Mouse (Mus musculus) layer of hippocampus, adult 18-20 months (tissue): ENCODE data around the gene Gnb5. TPM values are rescaled to one million over a fixed set of nuclear protein-coding genes. Genes with fewer than 3 reads are reported as not detected.
"Not testable (repeated sequence)": the region's sequence is repeated elsewhere in the genome, so short reads cannot be mapped to it uniquely, and the experiment has no call there.

Source experiments
- DNase-seq, 2 experiments: peaks; one replicate each; pipeline ENCODE4 v3.0.0; 2022; ENCODE audit warnings: low spot score in 2 of 2
- total RNA-seq, 2 experiments: library from RNA; stranded (reverse); gene quantifications; 2 replicates each; pipeline ENCODE4 v1.2.3; 2021

The Gnb5 gene
- total RNA-seq, 2 experiments from 2014 or later, result 130 to 135 TPM

DNA sequence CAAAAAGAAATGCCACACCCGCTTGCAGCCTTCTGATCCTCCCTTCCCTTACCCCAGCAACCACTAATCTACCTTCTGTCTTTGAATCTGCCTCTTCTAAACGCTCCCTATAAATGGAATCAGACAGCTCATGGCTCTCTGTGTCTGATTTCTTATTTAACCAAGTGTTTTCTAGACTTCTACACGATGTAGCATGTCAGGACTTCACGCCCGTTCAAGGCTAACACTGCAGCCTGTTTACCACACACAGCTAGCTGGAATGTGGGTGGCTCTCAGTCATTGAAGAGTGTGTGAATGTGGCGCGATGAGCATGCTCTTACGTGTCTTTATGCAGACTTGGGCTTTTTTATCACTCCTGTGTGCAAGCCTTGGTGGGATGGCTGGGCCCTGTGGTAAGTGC is 47.0 kb downstream of the Gnb5 start:
- DNase-seq, result no peak

DNA sequence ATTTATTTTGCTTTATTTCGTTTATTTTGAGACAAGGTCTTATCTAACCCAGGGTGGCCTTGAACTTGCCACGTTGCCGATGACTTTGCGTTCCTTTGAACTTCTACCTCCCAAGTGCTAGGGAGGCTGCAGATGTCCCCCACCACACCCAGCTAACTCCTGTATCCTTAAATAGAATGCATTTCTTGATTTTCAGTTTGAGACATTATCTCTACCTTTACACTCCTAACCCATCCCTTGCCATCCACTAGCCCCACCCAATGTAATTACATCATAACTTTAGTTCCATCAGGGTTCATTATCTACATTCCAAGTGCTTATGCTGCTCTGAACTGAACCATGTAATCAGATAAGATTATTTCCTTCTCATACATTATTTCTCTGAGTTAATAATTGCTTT is 49.7 kb downstream of the Gnb5 start:
- no peak for DNase-seq

GRCm38 (mm10) chr9:75357087-75357654 is 51.1 kb downstream of the Gnb5 start:
- peak; percentile 50 to 75 for DNase-seq

DNA sequence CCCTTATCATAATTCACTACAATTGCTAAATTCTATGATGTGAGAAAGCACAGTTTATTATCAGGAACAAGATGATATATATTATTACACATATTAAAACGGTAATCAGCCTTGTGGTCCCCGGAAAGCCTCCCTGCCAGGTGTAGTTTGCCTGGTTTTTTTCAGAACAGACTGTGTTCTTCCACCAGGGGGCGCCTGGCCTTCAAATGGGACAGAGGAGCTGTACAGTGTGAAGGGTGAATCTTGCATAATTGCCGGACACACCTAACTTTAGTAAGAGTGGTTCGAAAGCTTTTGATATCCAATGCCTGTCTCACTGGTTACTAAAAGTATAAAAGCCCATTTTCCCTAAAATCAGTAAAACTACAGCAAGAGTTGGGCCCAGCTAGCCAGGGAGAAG is 55.6 kb downstream of the Gnb5 start:
- peak in 1 of 2 experiments; percentile 44 for DNase-seq

- DNase-seq, result no peak
These were observed 56.1 kb downstream of the Gnb5 start for GRCm38 (mm10) chr9:75362201-75362600.

- no peak for DNase-seq
These were observed 56.9 kb downstream of the Gnb5 start for GRCm38 (mm10) chr9:75363001-75363400.

- not testable (repeated sequence) for DNase-seq
These were observed 57.6 kb downstream of the Gnb5 start for GRCm38 (mm10) chr9:75363702-75364101.

- no peak for DNase-seq
These were observed 59.1 kb downstream of the Gnb5 start for GRCm38 (mm10) chr9:75365195-75365594.

DNA sequence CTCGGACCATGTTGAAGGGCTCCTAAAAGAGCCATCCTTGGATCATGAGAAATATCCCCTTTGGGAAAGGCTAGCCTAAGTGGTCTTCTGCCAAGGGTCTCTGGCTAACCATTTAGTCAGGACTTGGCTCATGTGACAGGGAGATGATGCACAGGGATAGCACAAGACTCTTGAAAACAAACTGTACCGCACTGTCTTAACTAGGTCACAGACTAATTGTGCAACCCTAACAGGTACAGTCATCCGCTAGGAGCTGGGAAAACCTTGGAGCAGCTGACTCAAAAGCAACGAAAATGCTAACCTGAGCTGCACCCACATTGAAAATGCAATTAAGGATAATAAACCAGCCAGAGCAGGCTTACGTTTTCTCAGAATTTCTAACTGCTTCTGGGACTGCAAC is 60.1 kb downstream of the Gnb5 start:
- DNase-seq, result no peak

- DNase-seq, result no peak
These were observed 62.7 kb downstream of the Gnb5 start for GRCm38 (mm10) chr9:75368779-75369178.

- no peak for DNase-seq
These were observed 69.5 kb downstream of the Gnb5 start for GRCm38 (mm10) chr9:75375606-75376005.

DNA sequence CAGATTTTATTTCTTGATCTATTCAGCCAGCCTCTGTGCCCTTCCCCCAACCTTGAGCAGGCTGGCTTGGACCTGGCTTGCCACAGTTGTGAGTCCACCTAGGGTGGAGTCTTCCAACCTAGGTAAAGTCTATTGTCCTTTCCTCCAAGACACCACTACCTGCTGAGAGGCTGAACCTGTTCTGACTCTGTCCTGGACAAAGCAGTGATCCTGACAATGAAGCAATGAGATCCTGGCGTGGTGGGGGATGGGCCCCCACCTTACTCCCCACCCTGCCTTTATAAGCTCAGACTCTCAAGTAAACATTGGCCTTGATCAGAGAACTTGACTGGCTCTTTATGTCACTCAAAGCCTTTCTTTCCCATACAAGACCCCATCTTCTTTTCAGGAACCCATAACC is 70.3 kb downstream of the Gnb5 start:
- DNase-seq, result no peak

DNA sequence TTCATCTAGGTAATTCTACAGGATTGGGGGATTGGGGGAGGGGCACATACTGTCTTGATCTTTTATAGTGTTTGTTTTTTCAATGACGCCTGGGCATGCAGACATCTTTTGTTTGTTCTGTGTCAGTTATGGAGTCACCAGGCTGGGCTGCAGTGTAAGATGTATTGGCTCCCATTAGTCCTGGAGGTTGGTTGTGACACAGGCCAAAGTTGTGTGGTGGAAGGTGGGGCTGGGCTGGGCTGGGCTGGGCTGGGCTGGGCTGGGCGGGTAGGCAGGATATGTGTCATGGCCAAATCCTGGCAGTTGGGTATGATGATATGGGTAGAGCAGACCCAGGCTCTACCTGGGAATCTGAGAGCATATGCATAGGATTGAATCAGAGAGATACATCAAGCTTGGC is 72.7 kb downstream of the Gnb5 start:
- no peak for DNase-seq

DNA sequence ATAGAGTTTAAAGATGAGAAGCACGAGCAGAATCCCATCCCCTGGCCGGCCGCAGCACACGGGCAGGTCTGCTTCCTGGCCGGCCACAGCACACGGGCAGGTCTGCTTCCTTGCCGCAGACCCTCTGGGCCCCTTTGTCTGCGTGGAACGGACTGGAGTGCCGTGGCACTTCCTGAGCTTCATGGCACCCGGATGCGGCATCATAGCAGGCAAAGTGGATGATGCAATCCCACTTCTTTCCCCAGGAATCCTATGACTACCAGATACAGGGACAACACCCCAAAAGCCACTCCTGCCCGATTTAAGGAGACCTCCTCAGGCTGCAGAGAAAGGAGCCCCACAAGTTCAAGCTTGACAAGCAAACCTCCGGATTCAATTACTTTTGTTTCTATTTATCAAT is 76.7 kb downstream of the Gnb5 start:
- DNase-seq, result no peak

DNA sequence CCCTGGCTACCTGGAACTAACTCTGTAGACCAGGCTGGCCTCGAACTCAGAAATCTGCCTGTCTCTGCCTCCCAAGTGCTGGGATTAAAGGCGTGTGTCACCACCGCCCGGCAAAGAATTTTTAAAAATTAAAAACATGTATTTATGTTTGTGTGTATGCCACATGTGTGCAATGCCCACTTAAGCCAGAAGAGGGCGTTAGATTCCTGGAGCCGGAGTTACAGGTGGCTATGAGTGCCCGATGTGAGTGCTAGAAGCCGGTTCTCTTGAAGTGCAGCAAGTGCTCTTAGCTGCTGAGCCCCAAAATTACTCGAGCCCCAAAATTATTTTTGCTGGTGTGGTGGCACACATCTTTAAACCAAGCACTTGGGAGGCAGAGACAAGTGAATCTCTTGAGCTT is 77.7 kb downstream of the Gnb5 start:
- DNase-seq, result no peak

- DNase-seq, result no peak
These were observed 78.4 kb downstream of the Gnb5 start for GRCm38 (mm10) chr9:75384337-75384962.

GRCm38 (mm10) chr9:75385218-75385974 is 79.3 kb downstream of the Gnb5 start:
- DNase-seq, result no peak

- DNase-seq, result no peak
These were observed 87.2 kb downstream of the Gnb5 start for GRCm38 (mm10) chr9:75393251-75393650.
